ENCODE assay signal across 16 mouse cellular contexts in the genomic region with DNA sequence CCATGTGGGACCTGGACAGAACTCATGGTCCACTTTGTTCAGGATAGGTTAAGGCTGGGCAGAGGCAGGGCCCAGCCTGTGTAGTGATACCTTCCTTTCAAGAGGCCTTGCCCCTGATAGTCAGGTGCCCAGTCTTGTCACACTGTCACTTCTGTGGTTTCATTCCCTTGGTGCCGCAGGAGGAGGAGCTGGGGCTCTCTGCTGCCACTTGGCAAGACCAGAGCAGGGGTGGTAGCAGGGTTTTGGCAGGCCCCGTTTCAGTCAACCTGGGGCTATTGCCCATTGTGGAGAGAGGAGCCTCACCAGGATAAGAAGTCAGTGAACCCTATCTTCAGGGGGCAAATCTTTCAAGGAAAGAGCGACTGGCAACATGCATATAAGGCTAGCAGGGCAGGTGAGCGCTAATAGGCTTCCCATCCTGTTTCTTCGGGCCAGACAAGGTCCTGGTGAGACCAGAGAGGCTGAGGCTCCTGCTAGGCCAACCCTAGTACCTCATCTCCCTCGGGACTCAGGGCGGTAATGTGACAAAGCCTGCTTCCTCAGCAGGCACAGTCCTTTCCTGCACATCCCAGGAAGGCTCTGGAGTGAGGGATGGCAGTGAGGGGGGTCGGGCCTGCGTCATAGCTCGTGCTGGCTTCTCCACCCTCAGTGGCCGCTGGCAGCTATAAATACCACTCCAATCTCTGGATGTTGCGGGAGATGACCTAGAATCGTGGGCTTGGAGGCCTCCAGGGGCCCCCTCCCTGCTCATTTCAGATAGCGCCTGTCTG. TPM values are rescaled to one million over a fixed set of nuclear protein-coding genes. Genes with fewer than 3 reads are reported as not detected.
DNase-seq lines count a peak whose midpoint lies in the region; ATAC-seq and TF ChIP-seq lines count a peak whose summit lies in the region.
"Had no signal": no experiment of that assay in that cellular context is flagged by ENCODE, and none has a peak within 500 bp of the region (broad histone marks: within the 10 kb centered on the region; RNA-seq: fewer than 3 reads in every experiment).

No protein-coding gene starts in this region.

- DNase-seq in heart, adult 8-10 months (ENCODE audit: low spot score) = no peak
- DNase-seq in 3134 (ENCODE audit: extremely low read depth, insufficient read length, low spot score) = peak; percentile 57
- DNase-seq in heart, postnatal 10 days = peak; percentile 51 to 56
- DNase-seq in cerebellum, adult 8-10 months = no peak
- DNase-seq: cerebellum, postnatal 36 days; gastrocnemius, postnatal 10 days; layer of hippocampus, adult 9-11 months; liver, embryonic 13.5 days; right cerebral cortex, postnatal 14 days had no signal

- intact Hi-C loops in heart, postnatal 10 days (cut with DNase I) = no loop called here

- H3K27me3 ChIP-seq in heart, embryonic 12.5 days (replicated peaks) = 0 out of 2 replicates have a peak, but pooled peaks cover 5% of the 10 kb centered on the region
- H3K27me3 ChIP-seq: embryonic facial prominence, embryonic 15.5 days; forebrain, embryonic 15.5 days; liver, embryonic 13.5 days had no signal

- peaks cover 56% of the 10 kb centered on the region for H3K4me1 ChIP-seq in heart, embryonic 12.5 days (replicated peaks)
- peaks cover 64% of the 10 kb centered on the region for H3K4me1 ChIP-seq in bone marrow macrophage, adult 2 months (ENCODE audit: control insufficient read depth, insufficient read depth, low read length)

- ATAC-seq in heart, embryonic 12.5 days (ENCODE audit: insufficient number of reproducible peaks, low FRiP score) = 0 out of 2 replicates have a peak, but pooled peaks have one; percentile 5
- ATAC-seq in inflammation-experienced regulatory T-cells, adult 6 months = no peak
- ATAC-seq: forebrain, embryonic 15.5 days; lung, postnatal 0 days had no signal

- H3K4me2 ChIP-seq in heart, embryonic 12.5 days = 0 out of 2 replicates have a peak overlapping the region, but pooled peaks have one; percentile 2
- H3K4me2 ChIP-seq: embryonic facial prominence, embryonic 15.5 days; forebrain, embryonic 15.5 days; liver, embryonic 13.5 days; neural tube, embryonic 15.5 days had no signal

- H3K9ac ChIP-seq in heart, embryonic 12.5 days = no peak overlapping the region
- H3K9ac ChIP-seq: embryonic facial prominence, embryonic 15.5 days; forebrain, embryonic 15.5 days; liver, embryonic 13.5 days; neural tube, embryonic 15.5 days had no signal

- 38% methylated on average over 14 of the region's 14 CpGs for WGBS in heart, embryonic 12.5 days

- no peak for TF ChIP-seq POLR2A in bone marrow macrophage, adult 2 months (IDR thresholded peaks at IDR 0.05; ENCODE audit: borderline replicate concordance, low read depth, low read length)

- H3K36me3 ChIP-seq in heart, embryonic 12.5 days = no peaks in the 10 kb centered on the region
- H3K36me3 ChIP-seq: embryonic facial prominence, embryonic 15.5 days; forebrain, embryonic 15.5 days; liver, embryonic 13.5 days; neural tube, embryonic 15.5 days had no signal

- no peak overlapping the region for H3K4me3 ChIP-seq in heart, embryonic 12.5 days
- no peak overlapping the region for H3K4me3 ChIP-seq in bone marrow macrophage, adult 2 months (ENCODE audit: insufficient read depth, low read length)
- H3K4me3 ChIP-seq: embryonic facial prominence, embryonic 15.5 days; forebrain, embryonic 15.5 days; liver, embryonic 13.5 days; neural tube, embryonic 15.5 days had no signal

- no peak for TF ChIP-seq CTCF in bone marrow macrophage, adult 2 months (IDR thresholded peaks at IDR 0.05; ENCODE audit: low read depth, low read length)

- H3K27ac ChIP-seq in heart, embryonic 12.5 days (ENCODE audit: poor library complexity, severe bottlenecking) = no peak overlapping the region
- peak overlapping the region; percentile 73; the same call in 1 of the 2 replicates for H3K27ac ChIP-seq in bone marrow macrophage, adult 2 months (ENCODE audit: insufficient read depth, low read depth, low read length)
- H3K27ac ChIP-seq: embryonic facial prominence, embryonic 15.5 days; forebrain, embryonic 15.5 days; liver, embryonic 13.5 days; neural tube, embryonic 15.5 days had no signal

- no peaks in the 10 kb centered on the region for H3K9me3 ChIP-seq in heart, embryonic 12.5 days (replicated peaks)
- H3K9me3 ChIP-seq: embryonic facial prominence, embryonic 15.5 days; forebrain, embryonic 15.5 days; liver, embryonic 13.5 days; neural tube, embryonic 15.5 days had no signal

RNA-seq across cellular contexts. Expression of gene Dagla, which starts 23.7 kb away (rescaled TPM):
- 1.3 and 1.5 TPM in 2 replicates for polyA plus RNA-seq in heart, embryonic 12.5 days (2016; fragmentation: Nextera tagmentation; extraction: Ambion mirVana)
- total RNA-seq in heart, adult 8-10 months (2022) = 1 to 10 TPM; 2.8 to 3.7 (median 3.1) TPM
- 2.8 and 3.2 TPM in 2 replicates for polyA plus RNA-seq in bone marrow macrophage, adult 2 months (2012; ENCODE audit: insufficient read depth, insufficient read length, missing spikeins)
- 1 to 10 TPM; 4.1 to 4.5 TPM for total RNA-seq in heart, postnatal 10 days (2021)
- polyA plus RNA-seq in inflammation-experienced regulatory T-cells, adult 6 months (2017; shearing (Covaris generic)) = under 1 TPM in 1 of 3 experiments, not detected in 2; 0.11 TPM

RNA-seq across cellular contexts. Expression of gene Myrf, which starts 40.4 kb away (rescaled TPM):
- 16.2 and 16.5 TPM in 2 replicates for polyA plus RNA-seq in heart, embryonic 12.5 days (2016; fragmentation: Nextera tagmentation; extraction: Ambion mirVana)
- total RNA-seq in heart, adult 8-10 months (2022) = 1 to 10 TPM; 4.1 to 8.0 (median 7.2) TPM
- polyA plus RNA-seq in bone marrow macrophage, adult 2 months (2012; ENCODE audit: insufficient read depth, insufficient read length, missing spikeins) = 0.12 TPM in 1 of 2 replicates, not detected in the other
- 1 to 10 TPM; 5.7 to 9.1 TPM for total RNA-seq in heart, postnatal 10 days (2021)
- polyA plus RNA-seq in inflammation-experienced regulatory T-cells, adult 6 months (2017; shearing (Covaris generic)) = not detected

Comparison
In these comparisons a context has a peak if more than half of its experiments do, and no peak if none do; other contexts are left out.
1. DNase-seq: peak in 3134 (single experiment) and heart, postnatal 10 days (2 of 2); none in heart, adult 8-10 months (single experiment) and cerebellum, adult 8-10 months (single experiment).
2. RNA of gene Myrf, which starts 40.4 kb away (polyA plus RNA-seq): 16.2 to 16.5 TPM in heart, embryonic 12.5 days; 0.12 TPM in bone marrow macrophage, adult 2 months and not detected in inflammation-experienced regulatory T-cells, adult 6 months; every median in the first group is over 10 times any median in the second.